Comparison of ENCODE assay signal across 9 mouse cellular contexts in the genomic region with DNA sequence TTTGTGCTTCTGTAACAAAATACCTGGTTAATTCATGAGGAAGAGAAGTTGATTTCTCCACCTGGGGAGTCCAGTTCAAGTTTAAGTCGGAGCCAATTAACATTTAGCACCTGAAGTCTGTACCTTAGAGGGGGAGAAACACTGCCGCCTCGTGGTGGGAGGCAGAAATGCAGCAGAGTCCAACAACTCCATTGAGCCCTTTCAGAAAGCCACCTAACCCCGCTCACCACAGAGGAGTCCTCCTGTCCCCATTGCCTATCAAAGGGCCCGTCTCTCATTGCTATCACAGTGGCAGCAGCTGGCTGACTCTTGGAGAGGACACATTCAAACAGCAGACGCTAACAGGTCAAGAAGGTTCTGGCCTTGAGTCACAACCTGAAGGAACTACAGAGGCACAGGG. TPM values are rescaled to one million over a fixed set of nuclear protein-coding genes. Genes with fewer than 3 reads are reported as not detected.
DNase-seq lines count a peak whose midpoint lies in the region; ATAC-seq and TF ChIP-seq lines count a peak whose summit lies in the region.
"Had no signal": no experiment of that assay in that cellular context is flagged by ENCODE, and none has a peak within 500 bp of the region (broad histone marks: within the 10 kb centered on the region; RNA-seq: fewer than 3 reads in every experiment).

No protein-coding gene starts in this region.

- WGBS in heart, postnatal 0 days = 22% methylated on average over 6 of the region's 6 CpGs

- no peak for TF ChIP-seq EP300 in heart, postnatal 0 days (IDR thresholded peaks at IDR 0.05; ENCODE audit: low read depth)

- peak; percentile 59 for TF ChIP-seq CTCF in heart, postnatal 0 days (IDR thresholded peaks at IDR 0.05; ENCODE audit: low read depth)

- no peak for ATAC-seq in heart, postnatal 0 days (ENCODE audit: insufficient read depth, low read depth)

- H3K4me1 ChIP-seq in heart, postnatal 0 days (ENCODE audit: control insufficient read depth, insufficient read depth) = no peaks in the 10 kb centered on the region

- H3K36me3 ChIP-seq in heart, postnatal 0 days (replicated peaks; ENCODE audit: control insufficient read depth, insufficient read depth, low read length) = no peaks in the 10 kb centered on the region

- no peak overlapping the region for H3K4me3 ChIP-seq in heart, postnatal 0 days (ENCODE audit: low read depth, low read length)

- no peak overlapping the region for H3K4me2 ChIP-seq in heart, postnatal 0 days (ENCODE audit: low read depth, low read length)

- no peaks in the 10 kb centered on the region for H3K9me3 ChIP-seq in heart, postnatal 0 days (replicated peaks; ENCODE audit: control insufficient read depth, low read length)

- no peak overlapping the region for H3K27ac ChIP-seq in heart, postnatal 0 days (ENCODE audit: low read depth)

- H3K9ac ChIP-seq in heart, postnatal 0 days (replicated peaks; ENCODE audit: low read depth, low read length) = no peak overlapping the region

- no peaks in the 10 kb centered on the region for H3K27me3 ChIP-seq in heart, postnatal 0 days (ENCODE audit: control insufficient read depth, insufficient read depth, low read length)

- peak; percentile 38 for DNase-seq in heart, postnatal 0 days (ENCODE audit: low spot score)
- no peak for DNase-seq in heart, postnatal 25 days (ENCODE audit: low spot score)
- peak; percentile 64 for DNase-seq in 3T3-L1 (ENCODE audit: low read depth, low spot score)
- DNase-seq in NIH3T3 (ENCODE audit: low read depth) = peak; percentile 61
- peak; percentile 55 to 73 for DNase-seq in cerebellum, postnatal 14 days
- peak; percentile 69 for DNase-seq in kidney, postnatal 10 days
- DNase-seq in naive thymus-derived CD4-positive, alpha-beta T cell, adult 2 months (ENCODE audit: low read depth) = peak; percentile 83
- DNase-seq in urinary bladder, postnatal 25 days (ENCODE audit: low spot score) = peak; percentile 55

- intact Hi-C loops in heart, postnatal 25 days (cut with DNase I) = no loop called here

RNA-seq across cellular contexts. Expression of gene Ifi27l2b, which starts 37.5 kb away (rescaled TPM):
- total RNA-seq in heart, postnatal 0 days (2014; rRNA removed; ENCODE audit: low replicate concordance) = not detected in 2 replicates
- polyA plus RNA-seq in heart, postnatal 0 days (2015; fragmentation: Nextera tagmentation; extraction: Ambion mirVana) = 0.29 and 0.63 TPM in 2 replicates
- total RNA-seq in heart, postnatal 25 days (2021) = under 1 TPM in 1 of 2 experiments, not detected in 1; 0.23 TPM
- total RNA-seq: left cerebral cortex, postnatal 36 days had no signal

RNA-seq across cellular contexts. Expression of gene Ppp4r4, which starts 37.6 kb away (rescaled TPM):
- 1.1 TPM in 1 of 2 replicates, not detected in the other for total RNA-seq in heart, postnatal 0 days (2014; rRNA removed; ENCODE audit: low replicate concordance)
- 0.05 and 0.12 TPM in 2 replicates for polyA plus RNA-seq in heart, postnatal 0 days (2015; fragmentation: Nextera tagmentation; extraction: Ambion mirVana)
- total RNA-seq in heart, postnatal 25 days (2021) = under 1 TPM; 0.39 to 0.45 TPM

RNA-seq across cellular contexts. Expression of gene Ifi27l2a, which starts 51.0 kb away (rescaled TPM):
- total RNA-seq in heart, postnatal 0 days (2014; rRNA removed; ENCODE audit: low replicate concordance) = 65.8 and 156 TPM in 2 replicates
- polyA plus RNA-seq in heart, postnatal 0 days (2015; fragmentation: Nextera tagmentation; extraction: Ambion mirVana) = 51.0 and 68.2 TPM in 2 replicates
- 10 to 100 TPM; 18.2 to 31.0 TPM for total RNA-seq in heart, postnatal 25 days (2021)
